Mouse (Mus musculus) myocyte (in vitro differentiated cells): ENCODE data around the gene Supt6. TPM values are rescaled to one million over a fixed set of nuclear protein-coding genes. Genes with fewer than 3 reads are reported as not detected.
"Not testable (repeated sequence)": the region's sequence is repeated elsewhere in the genome, so short reads cannot be mapped to it uniquely, and the experiment has no call there.

ENCODE experiments used
- H3K27me3 ChIP-seq: one replicate; pipeline ENCODE4 v1.6.1; 2011; ENCODE audit not compliant: control insufficient read depth, insufficient read depth, insufficient read length
- H3K36me3 ChIP-seq: one replicate; pipeline ENCODE4 v1.6.1; 2011; ENCODE audit not compliant: control insufficient read depth, insufficient read depth
- H3K4me2 ChIP-seq: one replicate; pipeline ENCODE4 v1.6.1; 2011; ENCODE audit warnings: low read depth, control low read depth
- H3K4me3 ChIP-seq: one replicate; pipeline ENCODE4 v1.5.1; 2011; ENCODE audit warnings: mild to moderate bottlenecking, control low read depth, moderate library complexity
- H3K79me2 ChIP-seq: one replicate; pipeline ENCODE4 v1.6.1; 2011; ENCODE audit not compliant: control insufficient read depth, insufficient read depth
- H3ac ChIP-seq: one replicate; pipeline ENCODE4 v1.6.1; 2011; ENCODE audit not compliant: control insufficient read depth, insufficient read length
- CEBPB ChIP-seq: IDR thresholded peaks from 2 replicates; pipeline ENCODE4 v1.6.1; 2011; ENCODE audit warnings: mild to moderate bottlenecking, moderate library complexity; ENCODE audit not compliant: poor library complexity, insufficient read depth, severe bottlenecking
- E2F4 ChIP-seq: IDR thresholded peaks from one replicate; pipeline ENCODE4 v1.6.1; 2011; ENCODE audit warnings: mild to moderate bottlenecking, control low read depth, moderate library complexity; ENCODE audit not compliant: insufficient read depth
- MAX ChIP-seq: IDR thresholded peaks from one replicate; pipeline ENCODE4 v1.6.1; 2011; ENCODE audit warnings: low read depth, mild to moderate bottlenecking, control low read depth
- MYOD1 ChIP-seq, 3 experiments: IDR thresholded peaks; one replicate each; pipeline ENCODE4 v1.6.1; 2011; ENCODE audit warnings: control low read depth in 2 of 3, low read depth in 2 of 3, mild to moderate bottlenecking in 2 of 3, moderate library complexity in 1 of 3; ENCODE audit not compliant: insufficient read length in 2 of 3, control insufficient read depth in 1 of 3
- MYOG ChIP-seq, 3 experiments: IDR thresholded peaks; one replicate each; pipeline ENCODE4 v1.6.1; 2011; ENCODE audit warnings: control low read depth in 2 of 3, low read depth in 2 of 3, mild to moderate bottlenecking in 2 of 3; ENCODE audit not compliant: insufficient read length in 2 of 3, control insufficient read depth in 1 of 3, insufficient read depth in 1 of 3
- POLR2A ChIP-seq: IDR thresholded peaks from one replicate; pipeline ENCODE4 v1.6.1; 2011; ENCODE audit warnings: low read depth, mild to moderate bottlenecking, control low read depth, moderate library complexity; ENCODE audit not compliant: insufficient read length
- POLR2AphosphoS2 ChIP-seq: IDR thresholded peaks from one replicate; pipeline ENCODE4 v1.6.1; 2011; ENCODE audit warnings: low read depth, control low read depth; ENCODE audit not compliant: insufficient read length
- REST ChIP-seq: IDR thresholded peaks from one replicate; pipeline ENCODE4 v1.6.1; 2011; ENCODE audit warnings: mild to moderate bottlenecking, control low read depth, moderate library complexity; ENCODE audit not compliant: insufficient read depth, insufficient read length
- SRF ChIP-seq: IDR thresholded peaks from one replicate; pipeline ENCODE4 v1.6.1; 2011; ENCODE audit warnings: low read depth; ENCODE audit not compliant: control insufficient read depth, insufficient read length
- TCF12 ChIP-seq: IDR thresholded peaks from one replicate; pipeline ENCODE4 v1.6.1; 2011; ENCODE audit warnings: mild to moderate bottlenecking, control low read depth; ENCODE audit not compliant: poor library complexity, insufficient read depth, severe bottlenecking
- TCF3 ChIP-seq: IDR thresholded peaks from one replicate; pipeline ENCODE4 v1.6.1; 2011; ENCODE audit warnings: low read depth, control low read depth; ENCODE audit not compliant: insufficient read length
- USF1 ChIP-seq: IDR thresholded peaks from one replicate; pipeline ENCODE4 v1.6.1; 2011; ENCODE audit warnings: low read depth, mild to moderate bottlenecking, control low read depth, moderate library complexity
- polyA plus RNA-seq: library from polyadenylated mRNA; unstranded; fragments of >200 nt; fragmentation: generic; extraction: Trizol; gene quantifications from one replicate; pipeline ENCODE4 v1.2.1, GENCODE M21; 2012; ENCODE audit warnings: missing spikeins

The Supt6 gene
- polyA plus RNA-seq, 1 experiment: 42.3 TPM

- Histone ChIP-seq H3ac (peak within 1 kb of the TSS; percentile 19), H3K4me2 (peak within 1 kb of the TSS; percentile 79), H3K27me3 (no peaks in the 10 kb centered on the region), H3K4me3 (peak within 1 kb of the TSS; percentile 78), H3K79me2 (peaks cover 8% of the 10 kb centered on the region), H3K36me3 (peaks cover 17% of the 10 kb centered on the region)
- no peak for TF ChIP-seq CEBPB
- peak in 1 of 3 experiments; percentile 24 for TF ChIP-seq MYOD1 (IDR thresholded peaks at IDR 0.05; ENCODE audit: control insufficient read depth in 1 of 3, insufficient read length in 2 of 3, low read depth in 2 of 3)
- peak; percentile 47 for TF ChIP-seq USF1
- peak; percentile 71 for TF ChIP-seq POLR2AphosphoS2
- peak; percentile 66 for TF ChIP-seq POLR2A
- TF ChIP-seq MYOG (IDR thresholded peaks at IDR 0.05; ENCODE audit: control insufficient read depth in 1 of 3, insufficient read depth in 1 of 3, insufficient read length in 2 of 3, low read depth in 2 of 3): peak in 1 of 3 experiments; percentile 9
These were observed 57.2 kb downstream of the Supt6 start, which contains the start of gene Rab34 for GRCm38 (mm10) chr11:78188331-78189233. TSS of gene Rab34 (plus strand) at chr11:78188430.

GRCm38 (mm10) chr11:78184702-78185101, 61.1 kb downstream of the Supt6 start:
- H3K4me2 ChIP-seq, H3K4me3 ChIP-seq, H3ac ChIP-seq, H3K27me3 ChIP-seq: not testable (repeated sequence)
- peaks cover 33% of the 10 kb centered on the region for H3K79me2 ChIP-seq
- peaks cover 29% of the 10 kb centered on the region for H3K36me3 ChIP-seq

- peak overlapping the region; percentile 91 for H3K4me3 ChIP-seq
- H3K4me2 ChIP-seq: peak overlapping the region; percentile 78
- H3K79me2 ChIP-seq: peaks cover 33% of the 10 kb centered on the region
- TF ChIP-seq TCF3: no peak
- peaks cover 32% of the 10 kb centered on the region for H3K36me3 ChIP-seq
- H3ac ChIP-seq: peak overlapping the region; percentile 67
- no peaks in the 10 kb centered on the region for H3K27me3 ChIP-seq
These were observed 61.8 kb downstream of the Supt6 start for GRCm38 (mm10) chr11:78183884-78184514.

- peaks cover 33% of the 10 kb centered on the region for H3K79me2 ChIP-seq
- peak within 1 kb of the TSS; percentile 91 for H3K4me3 ChIP-seq
- no peak for TF ChIP-seq MAX
- peak; percentile 73 for TF ChIP-seq POLR2A
- no peak for TF ChIP-seq SRF
- TF ChIP-seq USF1: no peak
- no peak for TF ChIP-seq CEBPB
- no peak for TF ChIP-seq TCF3
- TF ChIP-seq MYOG (IDR thresholded peaks at IDR 0.05; ENCODE audit: control insufficient read depth in 1 of 3, insufficient read depth in 1 of 3, insufficient read length in 2 of 3, low read depth in 2 of 3): no peak
- TF ChIP-seq MYOD1 (IDR thresholded peaks at IDR 0.05; ENCODE audit: control insufficient read depth in 1 of 3, insufficient read length in 2 of 3, low read depth in 2 of 3): peak in 1 of 3 experiments; percentile 17
- TF ChIP-seq TCF12: no peak
- no peak for TF ChIP-seq E2F4
- no peak for TF ChIP-seq REST
- peak; percentile 87 for TF ChIP-seq POLR2AphosphoS2
- peak within 1 kb of the TSS; percentile 95 for H3K4me2 ChIP-seq
- peak within 1 kb of the TSS; percentile 67 for H3ac ChIP-seq
- H3K27me3 ChIP-seq: no peaks in the 10 kb centered on the region
- H3K36me3 ChIP-seq: peaks cover 32% of the 10 kb centered on the region
These were observed 62.6 kb downstream of the Supt6 start, which contains the start of gene Rpl23a for GRCm38 (mm10) chr11:78182961-78183844. TSS of gene Rpl23a (minus strand) at chr11:78183584.

- Histone ChIP-seq H3K36me3 (peaks cover 32% of the 10 kb centered on the region), H3K4me3 (peak overlapping the region; percentile 91), H3K4me2 (peak overlapping the region; percentile 95), H3ac (peak overlapping the region; percentile 67), H3K27me3 (no peaks in the 10 kb centered on the region), H3K79me2 (peaks cover 33% of the 10 kb centered on the region)
- TF ChIP-seq TCF12 (no peak), E2F4 (no peak), MYOD1 (IDR thresholded peaks at IDR 0.05; ENCODE audit: control insufficient read depth in 1 of 3, insufficient read length in 2 of 3, low read depth in 2 of 3) (no peak), MAX (no peak)
These were observed 63.3 kb downstream of the Supt6 start for GRCm38 (mm10) chr11:78182450-78182849.
